Mouse (Mus musculus) stomach, postnatal 0 days (tissue): ENCODE data around the gene Prickle3. TPM values are rescaled to one million over a fixed set of nuclear protein-coding genes. Genes with fewer than 3 reads are reported as not detected.

Experiments used
- ATAC-seq: fragments of 200-750 bp; cut with Nextera tagmentation; 2 replicates; pipeline ENCODE4 v1.8.0; 2017; ENCODE audit not compliant: low FRiP score, low TSS enrichment
- DNase-seq: peaks from one replicate; pipeline ENCODE4 v3.0.0-alpha.2; 2016; ENCODE audit warnings: low spot score
- H3K27ac ChIP-seq: fragments of 300-500 bp; sonication (generic); replicated peaks from 2 replicates; pipeline ENCODE4 v1.5.1; 2014; ENCODE audit warnings: mild to moderate bottlenecking, control low read depth
- H3K27me3 ChIP-seq: fragments of 300-500 bp; sonication (generic); 2 replicates; pipeline ENCODE4 v1.6.1; 2014; ENCODE audit warnings: low read length; ENCODE audit not compliant: control insufficient read depth, insufficient read depth
- H3K36me3 ChIP-seq: fragments of 300-500 bp; sonication (generic); 2 replicates; pipeline ENCODE4 v1.6.1; 2014; ENCODE audit warnings: low read length, mixed read lengths; ENCODE audit not compliant: control insufficient read depth, insufficient read depth
- H3K4me1 ChIP-seq: fragments of 300-500 bp; sonication (generic); replicated peaks from 2 replicates; pipeline ENCODE4 v1.6.1; 2014; ENCODE audit warnings: antibody characterized with exemption; ENCODE audit not compliant: control insufficient read depth, insufficient read depth
- H3K4me2 ChIP-seq: fragments of 300-500 bp; sonication (generic); replicated peaks from 2 replicates; pipeline ENCODE4 v1.6.1; 2014; ENCODE audit warnings: low read depth, mild to moderate bottlenecking, control low read depth, moderate library complexity
- H3K4me3 ChIP-seq: fragments of 300-500 bp; sonication (generic); 2 replicates; pipeline ENCODE4 v1.5.1; 2014; ENCODE audit warnings: low read depth, low read length, control low read depth
- H3K9ac ChIP-seq: fragments of 300-500 bp; sonication (generic); 2 replicates; pipeline ENCODE4 v1.6.1; 2014; ENCODE audit warnings: mild to moderate bottlenecking, low read length, control low read depth, mixed read lengths
- H3K9me3 ChIP-seq: fragments of 300-500 bp; sonication (generic); 2 replicates; pipeline ENCODE4 v1.6.1; 2016; ENCODE audit warnings: low read length; ENCODE audit not compliant: control insufficient read depth
- CTCF ChIP-seq: IDR thresholded peaks from 2 replicates; pipeline ENCODE4 v1.5.1; 2016; ENCODE audit warnings: antibody characterized with exemption, low read depth, mild to moderate bottlenecking, moderate library complexity
- EP300 ChIP-seq: optimal IDR thresholded peaks from 2 replicates; pipeline ENCODE3; 2016; ENCODE audit warnings: antibody characterized with exemption
- WGBS: fragments of 180-500 bp; shearing (Covaris S2); extraction: QIAGEN DNeasy Blood & Tissue Kit; methylation state at CpG from one replicate; pipeline ENCODE4 v1.1.7; 2014; 5-methylcytosine and 5-hydroxymethylcytosine counted together
- polyA plus RNA-seq: library from polyadenylated mRNA; unstranded; fragments of >200 nt; fragmentation: Nextera tagmentation; extraction: Ambion mirVana; gene quantifications from 2 replicates; pipeline ENCODE4 v1.2.1, GENCODE M21; 2015

The Prickle3 gene
- polyA plus RNA-seq, 1 experiment from 2014 or later = 8.5 TPM

- ATAC-seq (peak; percentile 65), DNase-seq (peak; percentile 62)
- no peaks in the 10 kb centered on the region for H3K36me3 ChIP-seq
- peak overlapping the region; percentile 54 for H3K4me2 ChIP-seq
- no peaks in the 10 kb centered on the region for H3K9me3 ChIP-seq
- 0 out of 2 replicates have a peak overlapping the region, but pooled peaks have one; percentile 14 for H3K9ac ChIP-seq
- peak overlapping the region; percentile 83 for H3K27ac ChIP-seq
- TF ChIP-seq CTCF (no peak), EP300 (no peak)
- H3K4me3 ChIP-seq = peak overlapping the region; percentile 48
- no peaks in the 10 kb centered on the region for H3K27me3 ChIP-seq
- 15% methylated on average over 12 of the region's 15 CpGs for WGBS
- no peaks in the 10 kb centered on the region for H3K4me1 ChIP-seq
Observed at GRCm38 (mm10) chrX:7658031-7658784, 1.1 kb downstream of the Prickle3 start.

GRCm38 (mm10) chrX:7658785-7659589 lies 1.9 kb downstream of the Prickle3 start:
- H3K36me3 ChIP-seq = no peaks in the 10 kb centered on the region
- peak overlapping the region; percentile 48 for H3K4me3 ChIP-seq
- DNase-seq (peak; percentile 35), ATAC-seq (peak; percentile 43)
- WGBS = 44% methylated on average over 11 of the region's 11 CpGs
- H3K4me2 ChIP-seq = peak overlapping the region; percentile 54
- H3K9ac ChIP-seq = no peak overlapping the region
- peak overlapping the region; percentile 83 for H3K27ac ChIP-seq
- H3K27me3 ChIP-seq = no peaks in the 10 kb centered on the region
- no peaks in the 10 kb centered on the region for H3K9me3 ChIP-seq
- no peaks in the 10 kb centered on the region for H3K4me1 ChIP-seq
- no peak for TF ChIP-seq CTCF
- no peak for TF ChIP-seq EP300

GRCm38 (mm10) chrX:7661086-7661485 lies 4.0 kb downstream of the Prickle3 start:
- Histone ChIP-seq H3K4me3 (no peak overlapping the region), H3K27ac (no peak overlapping the region), H3K4me2 (no peak overlapping the region), H3K9ac (no peak overlapping the region), H3K27me3 (no peaks in the 10 kb centered on the region), H3K36me3 (no peaks in the 10 kb centered on the region), H3K4me1 (no peaks in the 10 kb centered on the region), H3K9me3 (no peaks in the 10 kb centered on the region)
- TF ChIP-seq EP300 (no peak), CTCF (no peak)
- ATAC-seq (no peak), DNase-seq (no peak)
- WGBS = 74% methylated on average over 4 of the region's 4 CpGs

- Histone ChIP-seq H3K36me3 (no peaks in the 10 kb centered on the region), H3K4me3 (no peak overlapping the region), H3K27ac (no peak overlapping the region), H3K9ac (no peak overlapping the region), H3K4me1 (no peaks in the 10 kb centered on the region), H3K4me2 (no peak overlapping the region), H3K27me3 (no peaks in the 10 kb centered on the region), H3K9me3 (no peaks in the 10 kb centered on the region)
- 70% methylated on average over 3 of the region's 3 CpGs for WGBS
- TF ChIP-seq CTCF (no peak), EP300 (no peak)
- ATAC-seq (no peak), DNase-seq (no peak)
Observed at GRCm38 (mm10) chrX:7662936-7663335, 5.9 kb downstream of the Prickle3 start.

GRCm38 (mm10) chrX:7664791-7665190 lies 7.7 kb downstream of the Prickle3 start:
- Histone ChIP-seq H3K4me1 (no peaks in the 10 kb centered on the region), H3K9me3 (no peaks in the 10 kb centered on the region), H3K36me3 (no peaks in the 10 kb centered on the region), H3K4me3 (no peak overlapping the region), H3K9ac (no peak overlapping the region), H3K27ac (no peak overlapping the region), H3K27me3 (no peaks in the 10 kb centered on the region), H3K4me2 (no peak overlapping the region)
- DNase-seq (no peak), ATAC-seq (no peak)
- TF ChIP-seq CTCF = no peak
- TF ChIP-seq EP300 = no peak
- 93% methylated on average over 9 of the region's 11 CpGs for WGBS
